Mouse (Mus musculus) urinary bladder, postnatal 4 days (tissue): ENCODE data around the gene Cxcl13.

Experiments used
- DNase-seq, 2 experiments: peaks; one replicate each; pipeline ENCODE4 v3.0.0; 2021 to 2022; ENCODE audit warnings: low spot score in 2 of 2

The Cxcl13 gene

DNA sequence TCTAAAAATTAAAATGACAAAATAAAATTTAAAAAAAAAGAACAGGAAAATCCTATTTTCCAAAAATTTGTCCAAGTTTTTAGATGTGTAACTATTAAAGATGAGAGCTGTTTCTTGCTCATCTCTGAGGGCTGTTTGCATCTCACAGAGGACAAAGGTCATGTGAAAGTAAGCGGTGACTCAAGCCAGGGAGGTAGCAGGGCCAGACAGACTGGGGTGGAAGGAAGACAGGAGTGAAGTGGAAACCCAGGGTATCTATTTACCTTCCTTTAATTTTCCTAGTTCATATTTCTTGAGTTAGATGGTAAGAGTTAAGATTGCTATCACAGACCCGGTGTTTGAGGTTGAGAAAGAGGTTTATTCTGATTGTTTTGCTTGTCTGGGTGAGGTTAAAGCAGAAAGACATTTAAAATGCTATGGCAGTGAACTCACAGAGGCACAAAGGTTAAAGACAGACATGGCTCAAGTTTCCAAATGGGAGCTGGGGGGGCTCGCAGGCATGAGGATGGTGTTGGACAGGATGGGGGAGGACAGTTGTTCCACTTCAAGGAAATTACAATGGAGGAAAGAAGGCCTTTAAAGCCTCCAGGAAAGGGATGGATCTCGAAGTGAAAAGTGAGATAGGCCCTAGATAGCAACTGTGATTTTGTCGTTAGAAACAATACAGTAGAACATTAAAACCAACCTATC lies 27.2 kb downstream of the Cxcl13 start:
- no peak for DNase-seq

DNA sequence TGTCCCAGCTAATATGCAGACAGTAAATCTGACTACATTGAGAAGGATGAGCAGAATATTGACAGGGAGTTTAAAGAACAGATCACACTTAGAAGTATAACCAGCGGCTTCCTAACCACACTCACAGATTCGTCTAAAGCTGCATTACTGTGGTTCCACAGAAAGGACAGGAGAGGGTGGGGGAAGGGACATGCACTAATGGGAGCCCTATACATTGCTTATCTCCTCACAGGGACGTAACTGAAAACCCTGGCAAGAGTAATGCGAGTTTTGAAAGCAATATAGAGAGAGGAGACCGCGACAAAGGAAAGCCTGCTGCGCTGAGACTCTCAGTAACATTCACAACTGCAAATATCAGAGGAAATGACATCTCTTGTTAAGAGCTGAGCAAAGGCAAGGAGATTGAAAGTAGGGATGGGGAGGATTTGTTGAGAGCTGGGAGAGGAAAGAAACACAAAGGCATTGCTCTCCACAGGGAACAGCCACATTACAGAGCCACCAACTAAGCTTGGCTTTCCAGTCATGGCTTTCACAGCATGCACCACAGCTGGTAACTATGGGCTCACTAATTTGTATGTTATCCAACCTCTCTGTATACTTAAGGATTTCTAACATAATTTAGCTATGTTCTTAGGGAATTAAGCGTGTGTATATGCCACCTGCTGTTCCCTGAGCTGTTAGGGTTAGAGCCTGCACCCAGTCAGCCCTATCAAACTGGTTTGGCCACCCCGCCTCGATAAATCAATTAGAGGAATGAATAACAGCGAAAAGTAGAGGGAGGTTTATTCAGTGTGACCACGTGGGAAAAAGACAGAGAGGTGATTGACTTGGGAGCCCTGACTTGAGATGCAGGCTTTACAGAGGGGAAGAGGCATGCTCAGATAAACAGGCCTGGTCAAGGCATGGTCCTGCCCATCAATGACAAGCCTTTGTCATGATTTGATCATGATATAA lies 34.9 kb downstream of the Cxcl13 start:
- DNase-seq = no peak

DNA sequence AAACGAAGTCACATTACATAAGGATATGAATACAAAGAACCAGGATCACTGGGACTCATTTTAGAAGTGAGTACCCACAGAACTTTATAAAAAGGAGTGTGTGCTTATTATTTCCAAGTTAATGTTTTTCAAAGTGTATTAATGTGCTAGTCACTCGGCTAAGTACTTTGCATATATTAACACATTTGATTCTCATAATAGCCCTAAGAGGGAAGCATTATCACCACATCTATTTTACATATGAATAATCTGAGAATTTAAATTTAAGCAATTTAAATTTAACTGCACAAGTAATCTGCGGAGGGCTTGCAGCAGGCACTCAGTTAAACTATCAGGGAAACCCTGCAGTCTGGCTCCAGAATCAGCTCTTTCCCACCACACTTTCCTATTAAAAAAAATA lies 40.5 kb downstream of the Cxcl13 start:
- no peak for DNase-seq

DNA sequence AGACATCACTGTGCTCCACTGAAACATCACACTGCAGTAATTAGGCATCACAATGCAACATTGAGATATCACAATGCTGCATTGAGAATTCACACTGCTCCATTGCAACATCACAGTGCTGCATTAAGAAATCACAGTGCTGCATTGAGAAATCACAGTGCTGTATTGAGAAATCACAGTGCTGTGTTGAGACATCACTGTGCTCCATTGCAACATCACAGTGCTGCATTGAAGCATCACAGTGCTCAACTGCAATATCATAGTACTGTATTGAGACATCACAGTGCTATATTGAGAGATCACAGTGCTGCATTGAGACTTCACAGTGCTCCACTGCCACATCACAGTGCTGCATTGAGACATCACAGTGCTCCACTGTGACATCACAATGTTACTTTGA lies 46.6 kb downstream of the Cxcl13 start:
- no peak for DNase-seq

DNA sequence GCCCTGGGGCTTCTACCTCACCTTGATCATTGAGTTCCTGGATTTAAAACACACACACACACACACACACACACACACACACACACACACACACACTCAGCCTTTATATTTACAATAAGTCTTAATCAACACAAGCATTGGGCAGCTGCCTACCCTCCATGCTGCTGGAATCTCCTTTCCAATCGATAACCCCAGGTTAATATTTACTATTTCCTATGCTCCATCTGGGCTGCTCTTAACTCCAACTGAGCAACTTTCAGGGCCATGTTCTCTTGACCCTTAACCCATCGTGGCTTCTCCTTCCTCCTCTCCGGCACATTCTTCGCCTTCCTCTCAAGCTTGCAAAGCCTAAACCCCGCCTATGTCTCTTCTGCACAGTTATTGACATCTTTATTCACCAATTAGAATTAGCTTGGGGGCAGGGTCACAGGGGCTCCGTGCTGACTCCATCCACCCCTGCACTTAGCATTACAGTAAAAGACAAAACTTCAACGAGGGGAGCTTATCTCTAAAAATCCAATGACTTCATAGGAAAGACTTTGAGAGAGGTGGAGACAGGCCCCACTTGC lies 51.6 kb downstream of the Cxcl13 start:
- DNase-seq = no peak

DNA sequence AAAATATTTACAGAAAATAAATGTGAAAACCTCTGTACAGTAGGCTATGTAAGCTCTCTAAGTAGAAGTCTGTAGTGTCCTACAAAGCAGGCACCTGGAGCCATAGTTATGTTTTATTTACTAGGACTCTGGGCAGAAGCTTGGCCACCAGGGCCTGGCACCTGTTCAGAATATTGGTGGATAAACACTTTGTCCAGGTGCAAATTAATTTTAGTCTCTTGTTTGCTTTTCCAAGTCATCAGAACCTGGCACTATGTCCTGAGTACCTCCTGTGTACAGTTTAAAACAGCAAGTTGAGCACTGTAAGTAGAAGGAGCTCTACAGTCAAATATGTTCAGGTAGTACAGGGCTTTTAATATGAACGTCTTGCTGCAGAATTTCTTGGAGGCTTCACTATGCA lies 52.3 kb downstream of the Cxcl13 start:
- no peak for DNase-seq
